Mouse (Mus musculus) naive thymus-derived CD4-positive, alpha-beta T cell, adult 2 months (primary cell): ENCODE results near the gene Nog.

ENCODE experiments used
- DNase-seq: peaks from one replicate; pipeline ENCODE4 v3.0.0-alpha.2; 2011; ENCODE audit warnings: low read depth

Gene Nog

GRCm38 (mm10) chr11:89267520-89267919 is 34.6 kb downstream of the Nog start:
- DNase-seq: no peak

DNA sequence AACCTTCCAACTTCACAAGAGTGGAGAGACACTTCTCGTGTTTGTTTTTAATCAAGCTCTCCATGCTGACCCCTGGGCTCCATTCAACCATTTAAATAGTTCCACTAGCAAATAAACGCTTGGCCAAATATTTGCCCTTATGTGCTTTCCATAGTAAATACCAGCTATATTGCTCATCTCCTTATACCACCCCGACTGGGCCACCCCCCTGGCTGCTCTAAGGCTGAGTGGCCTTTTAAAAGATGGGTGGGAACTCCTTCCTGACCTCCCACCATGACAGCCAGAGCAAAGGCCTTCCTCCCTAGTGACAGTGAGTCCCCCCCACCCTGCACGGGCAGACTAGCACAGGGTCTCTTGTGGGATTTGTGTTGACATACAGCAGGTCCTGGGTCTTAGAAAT is 37.1 kb downstream of the Nog start:
- DNase-seq: no peak

- DNase-seq: no peak
Observed at GRCm38 (mm10) chr11:89259338-89259915, 42.7 kb downstream of the Nog start.

DNA sequence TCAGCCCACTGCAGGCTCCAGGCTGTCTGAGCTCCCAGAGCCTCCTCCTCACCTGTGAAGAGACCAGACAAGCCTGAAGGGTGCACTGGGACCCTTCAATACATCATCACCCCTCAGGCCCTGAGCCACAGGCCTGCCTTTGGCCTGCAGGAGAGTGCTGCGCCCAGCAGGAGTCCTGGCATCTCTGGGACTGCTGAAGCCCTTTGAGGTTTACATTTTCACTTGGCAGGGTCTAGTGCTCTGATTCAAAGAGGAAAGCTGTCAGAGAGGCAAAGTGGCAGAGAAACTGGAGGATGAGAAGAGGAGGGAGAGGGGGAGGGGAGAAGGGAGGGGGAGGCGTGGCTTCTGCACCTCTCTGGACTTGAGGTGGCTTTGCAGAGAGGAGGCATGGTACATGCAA is 44.2 kb downstream of the Nog start:
- no peak for DNase-seq

DNA sequence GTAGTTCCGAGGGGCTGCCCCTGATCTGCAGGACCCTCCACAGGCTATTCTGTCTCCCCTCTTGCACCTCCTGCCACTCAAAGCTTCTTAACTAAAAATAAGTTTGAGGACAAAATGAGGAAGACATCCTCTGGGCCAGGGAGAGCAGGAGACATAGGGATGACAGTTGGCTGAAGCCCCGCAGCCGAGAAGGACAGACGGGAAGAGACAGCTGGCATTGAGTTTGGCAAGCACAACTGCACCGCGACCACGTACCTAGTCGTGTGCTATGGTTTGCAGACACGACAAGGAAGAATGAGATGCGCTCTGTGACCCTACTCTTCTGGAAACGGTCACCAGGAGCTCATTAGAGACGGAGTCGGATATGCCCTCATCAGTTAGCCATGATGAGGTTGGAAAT is 48.2 kb downstream of the Nog start:
- DNase-seq: no peak
